Mouse (Mus musculus) thymus, adult 2 months (tissue): ENCODE measurements at regions not wholly inside any gene's neighbourhood (a gene's known extent, or its start where the extent isn't known, plus 50 kb on each side); places are given as distances from the start of the nearest gene placed in this dataset.

Experiments used
- DNase-seq: peaks from one replicate; pipeline ENCODE4 v3.0.0; 2021
- H3K27ac ChIP-seq: fragments of 200-500 bp; 2 replicates; pipeline ENCODE4 v1.5.1; 2012; ENCODE audit warnings: low read length, control low read depth; ENCODE audit not compliant: control insufficient read depth, insufficient read depth
- H3K27me3 ChIP-seq: fragments of 200-500 bp; 2 replicates; pipeline ENCODE4 v1.6.1; 2012; ENCODE audit warnings: mild to moderate bottlenecking, low read length, moderate library complexity, mixed read lengths; ENCODE audit not compliant: control insufficient read depth, insufficient read depth
- H3K36me3 ChIP-seq: fragments of 200-500 bp; 2 replicates; pipeline ENCODE4 v1.6.1; 2012; ENCODE audit warnings: mild to moderate bottlenecking, low read length, moderate library complexity; ENCODE audit not compliant: control insufficient read depth, insufficient read depth
- H3K4me1 ChIP-seq: fragments of 200-500 bp; replicated peaks from 2 replicates; pipeline ENCODE4 v1.6.1; 2012; ENCODE audit warnings: low read length; ENCODE audit not compliant: control insufficient read depth, insufficient read depth
- H3K4me3 ChIP-seq: fragments of 200-500 bp; 2 replicates; pipeline ENCODE4 v1.5.1; 2012; ENCODE audit warnings: mild to moderate bottlenecking, low read length, control low read depth, moderate library complexity; ENCODE audit not compliant: control insufficient read depth, insufficient read depth
- CTCF ChIP-seq: fragments of 200-500 bp; IDR thresholded peaks from 2 replicates; pipeline ENCODE4 v1.5.1; 2012; ENCODE audit warnings: mild to moderate bottlenecking, control low read depth, low read length, moderate library complexity, borderline replicate concordance; ENCODE audit not compliant: control insufficient read depth, poor library complexity, insufficient read depth; ENCODE audit errors: extremely low read depth
- POLR2A ChIP-seq: fragments of 200-500 bp; IDR thresholded peaks from 2 replicates; pipeline ENCODE4 v1.6.1; 2012; ENCODE audit warnings: mild to moderate bottlenecking, low read length, control low read depth, moderate library complexity; ENCODE audit not compliant: control insufficient read depth, poor library complexity, insufficient read depth; ENCODE audit errors: extremely low read depth
- WGBS: fragments of 180-500 bp; shearing (Covaris S2); methylation state at CpG from one replicate; pipeline ENCODE4 v1.1.7; 2018; 5-methylcytosine and 5-hydroxymethylcytosine counted together

DNA sequence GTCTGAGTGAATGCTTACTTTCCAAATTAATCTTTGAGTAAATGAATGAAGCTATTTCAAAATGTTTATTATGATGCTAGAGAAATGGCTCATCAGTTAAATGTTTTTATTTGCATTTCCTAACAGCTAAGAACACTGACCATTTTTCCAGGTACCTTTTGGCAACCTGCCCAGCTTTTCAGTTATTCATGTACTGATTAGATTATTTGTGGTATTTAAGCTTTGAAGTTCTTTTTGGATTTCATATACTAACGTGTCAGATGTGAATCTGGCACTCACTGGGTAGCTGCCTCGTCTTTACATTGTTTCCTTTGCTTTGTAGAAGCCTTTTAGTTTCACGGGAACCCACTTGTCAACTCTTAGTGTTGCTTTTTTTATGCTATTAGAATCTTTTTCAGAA is 79.3 kb upstream of the Zfp280d start:
- WGBS, result 69% methylated on average over 3 of the region's 3 CpGs
- Histone ChIP-seq H3K36me3 (no peaks in the 10 kb centered on the region), H3K27me3 (no peaks in the 10 kb centered on the region), H3K4me1 (no peaks in the 10 kb centered on the region), H3K27ac (no peak overlapping the region), H3K4me3 (no peak overlapping the region)
- no peak for DNase-seq
- TF ChIP-seq POLR2A, result no peak
- no peak for TF ChIP-seq CTCF

DNA sequence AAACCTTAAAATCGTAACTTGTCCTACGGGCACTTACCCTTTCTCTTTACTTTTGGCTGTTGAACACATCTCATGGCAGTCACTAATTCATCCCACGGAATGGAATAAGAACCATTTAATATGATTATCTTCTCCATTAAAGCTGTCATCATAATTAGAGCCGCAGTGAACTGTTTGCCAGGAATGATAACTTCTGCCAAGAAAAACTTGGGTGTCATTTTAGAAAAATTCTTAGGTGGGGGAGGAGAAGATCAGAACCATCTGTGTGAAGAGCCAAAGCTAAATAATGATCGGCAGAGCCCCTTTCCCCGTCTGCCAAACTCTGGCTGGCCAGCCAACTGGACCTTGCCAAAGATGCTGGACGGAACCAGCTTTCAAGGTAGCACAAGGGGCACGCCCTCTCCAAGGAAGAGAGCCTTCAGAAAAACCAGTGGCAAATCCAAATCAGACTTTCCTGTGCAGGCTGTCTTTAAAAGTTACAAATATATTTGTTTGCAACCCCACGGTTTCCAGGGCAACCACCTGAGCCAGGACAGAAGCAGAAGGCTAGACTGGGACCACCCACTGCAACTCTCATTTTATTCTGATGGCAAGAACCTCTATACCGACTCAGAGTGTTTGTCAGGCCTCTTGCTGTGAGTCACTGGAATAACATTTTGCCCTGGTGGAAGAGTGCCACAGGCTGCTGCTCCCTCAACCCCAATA is 77.9 kb upstream of the Zfp280d start:
- DNase-seq, result no peak
- no peak for TF ChIP-seq CTCF
- no peak for TF ChIP-seq POLR2A
- 90% methylated on average over 10 of the region's 10 CpGs for WGBS
- Histone ChIP-seq H3K36me3 (no peaks in the 10 kb centered on the region), H3K4me1 (no peaks in the 10 kb centered on the region), H3K27me3 (no peaks in the 10 kb centered on the region), H3K27ac (no peak overlapping the region), H3K4me3 (no peak overlapping the region)

DNA sequence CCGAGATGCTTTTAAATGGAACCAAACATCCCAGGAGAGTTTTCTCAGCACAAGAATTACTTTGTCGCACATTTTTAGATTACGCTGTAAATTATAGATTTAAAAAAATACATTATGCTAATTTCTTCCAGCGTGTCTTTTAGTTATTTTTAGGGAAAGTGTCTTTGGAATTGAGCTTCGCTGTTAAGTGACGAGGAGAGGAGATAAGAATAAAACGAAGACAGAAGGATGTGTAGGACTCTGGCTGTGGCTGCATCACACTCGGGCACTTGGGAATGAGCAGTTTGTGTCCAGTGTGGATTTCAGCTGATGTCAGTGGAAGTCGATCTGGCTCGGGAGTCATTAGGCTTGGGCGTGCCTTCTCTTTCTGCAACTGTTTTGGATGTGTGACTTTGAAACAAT is 77.3 kb upstream of the Zfp280d start:
- no peak for TF ChIP-seq CTCF
- no peaks in the 10 kb centered on the region for H3K36me3 ChIP-seq
- no peaks in the 10 kb centered on the region for H3K4me1 ChIP-seq
- H3K4me3 ChIP-seq, result no peak overlapping the region
- no peak for DNase-seq
- H3K27me3 ChIP-seq, result no peaks in the 10 kb centered on the region
- WGBS, result 94% methylated on average over 11 of the region's 11 CpGs
- no peak overlapping the region for H3K27ac ChIP-seq

DNA sequence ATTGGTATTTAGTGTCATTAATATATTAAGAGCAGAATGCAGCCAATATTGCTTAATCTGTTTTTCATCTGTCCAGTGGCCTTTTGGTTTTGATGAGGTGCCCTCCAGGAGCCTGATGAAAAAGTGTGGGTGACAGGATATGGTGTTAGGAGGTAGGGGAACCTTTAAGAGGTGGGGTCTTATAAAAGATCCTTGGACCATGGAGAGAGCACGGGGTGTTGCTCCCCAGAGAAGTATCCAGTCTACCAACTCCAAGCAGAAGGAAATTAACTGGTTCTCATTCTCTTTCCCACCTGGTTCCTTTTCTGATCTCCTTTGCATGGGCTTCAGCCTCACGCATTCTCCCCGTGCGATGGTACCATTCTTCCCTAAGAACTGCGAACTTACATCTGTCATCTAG is 75.7 kb upstream of the Zfp280d start:
- DNase-seq, result no peak
- TF ChIP-seq CTCF, result no peak
- no peak for TF ChIP-seq POLR2A
- H3K4me3 ChIP-seq, result no peak overlapping the region
- no peaks in the 10 kb centered on the region for H3K27me3 ChIP-seq
- H3K4me1 ChIP-seq, result no peaks in the 10 kb centered on the region
- H3K27ac ChIP-seq, result no peak overlapping the region
- no peaks in the 10 kb centered on the region for H3K36me3 ChIP-seq
- WGBS, result 96% methylated on average over 5 of the region's 5 CpGs

DNA sequence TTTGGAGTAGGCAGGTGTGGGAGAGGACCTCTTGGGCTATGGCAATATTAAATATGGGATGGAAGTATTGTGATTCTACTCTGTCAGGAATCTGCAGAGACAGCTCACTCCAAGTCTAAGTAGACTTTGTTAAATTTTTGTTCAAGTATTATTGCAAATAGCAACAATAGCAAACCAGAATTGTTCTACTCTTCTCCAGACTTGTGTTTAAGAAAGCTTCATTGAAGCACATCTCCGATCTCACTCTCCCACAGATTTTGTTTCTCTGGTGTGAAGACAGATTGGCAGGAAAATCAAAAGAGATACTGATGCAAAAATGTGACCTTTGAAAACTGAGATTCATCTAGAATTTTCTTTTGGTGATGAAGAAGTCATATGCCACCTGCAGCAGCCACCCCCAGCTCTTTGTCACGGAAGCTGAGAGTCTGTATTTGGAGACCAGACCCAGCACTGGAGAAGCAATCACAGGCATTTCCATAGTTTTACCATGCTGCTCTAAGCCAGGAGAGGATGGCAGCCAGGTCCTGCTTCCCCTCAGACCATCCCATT is 70.2 kb upstream of the Zfp280d start:
- DNase-seq, result no peak
- 82% methylated on average over 2 of the region's 2 CpGs for WGBS
- H3K4me1 ChIP-seq, result peaks cover 4% of the 10 kb centered on the region
- no peaks in the 10 kb centered on the region for H3K36me3 ChIP-seq
- H3K27ac ChIP-seq, result no peak overlapping the region
- no peaks in the 10 kb centered on the region for H3K27me3 ChIP-seq
- no peak overlapping the region for H3K4me3 ChIP-seq
- no peak for TF ChIP-seq POLR2A
- no peak for TF ChIP-seq CTCF

DNA sequence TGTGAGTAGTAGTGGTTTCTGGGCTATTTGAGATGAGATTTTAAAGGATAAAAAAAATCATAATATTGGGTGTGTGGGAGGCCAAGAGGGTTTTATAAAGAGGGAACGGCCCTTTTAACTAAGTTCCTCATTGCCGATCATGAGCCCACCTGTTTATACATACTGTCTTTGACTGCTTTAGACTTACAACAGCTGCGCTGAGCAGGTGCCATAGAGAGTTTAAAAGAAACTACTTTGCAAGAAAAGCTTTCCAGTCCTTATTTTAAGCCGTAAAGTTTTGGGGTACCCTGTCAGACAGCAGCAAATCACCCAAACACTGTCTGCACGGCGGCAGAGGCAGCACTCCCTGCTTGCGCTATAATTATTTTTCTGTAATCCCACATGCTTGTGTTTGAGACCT is 68.8 kb upstream of the Zfp280d start:
- no peaks in the 10 kb centered on the region for H3K27me3 ChIP-seq
- H3K27ac ChIP-seq, result peak overlapping the region; percentile 98
- 13% methylated on average over 7 of the region's 7 CpGs for WGBS
- H3K4me3 ChIP-seq, result no peak overlapping the region
- DNase-seq, result peak; percentile 33
- TF ChIP-seq POLR2A (no peak), CTCF (no peak)
- no peaks in the 10 kb centered on the region for H3K36me3 ChIP-seq
- H3K4me1 ChIP-seq, result peaks cover 4% of the 10 kb centered on the region

DNA sequence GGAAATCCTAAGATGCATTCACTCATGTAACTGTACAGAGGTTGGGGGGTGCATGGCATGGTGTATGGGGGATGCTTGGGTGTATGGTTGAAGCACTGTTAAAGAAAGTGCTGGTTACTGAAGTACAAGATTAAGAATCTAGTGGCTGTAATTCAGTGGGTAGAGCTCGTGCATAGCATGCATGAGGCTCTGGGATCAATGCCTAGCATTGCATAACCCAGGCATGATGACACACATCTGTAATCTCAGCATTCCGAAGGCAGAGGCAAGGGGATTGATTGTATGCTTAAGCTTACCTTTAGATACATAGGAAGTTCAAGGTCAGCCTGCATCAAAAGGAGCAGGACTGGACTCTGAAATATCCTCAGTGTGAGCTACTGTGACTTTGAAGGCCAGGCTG is 67.7 kb upstream of the Zfp280d start:
- no peak overlapping the region for H3K27ac ChIP-seq
- no peak for TF ChIP-seq CTCF
- no peak for TF ChIP-seq POLR2A
- DNase-seq, result no peak
- no peaks in the 10 kb centered on the region for H3K36me3 ChIP-seq
- H3K27me3 ChIP-seq, result no peaks in the 10 kb centered on the region
- 95% methylated on average over 2 of the region's 2 CpGs for WGBS
- no peak overlapping the region for H3K4me3 ChIP-seq
- peaks cover 4% of the 10 kb centered on the region for H3K4me1 ChIP-seq
